Mouse (Mus musculus): ENCODE results near the gene Zkscan6.
A peak's percentile ranks its signal among the peaks of the same experiment; 100 is the strongest.

Gene Zkscan6

DNA sequence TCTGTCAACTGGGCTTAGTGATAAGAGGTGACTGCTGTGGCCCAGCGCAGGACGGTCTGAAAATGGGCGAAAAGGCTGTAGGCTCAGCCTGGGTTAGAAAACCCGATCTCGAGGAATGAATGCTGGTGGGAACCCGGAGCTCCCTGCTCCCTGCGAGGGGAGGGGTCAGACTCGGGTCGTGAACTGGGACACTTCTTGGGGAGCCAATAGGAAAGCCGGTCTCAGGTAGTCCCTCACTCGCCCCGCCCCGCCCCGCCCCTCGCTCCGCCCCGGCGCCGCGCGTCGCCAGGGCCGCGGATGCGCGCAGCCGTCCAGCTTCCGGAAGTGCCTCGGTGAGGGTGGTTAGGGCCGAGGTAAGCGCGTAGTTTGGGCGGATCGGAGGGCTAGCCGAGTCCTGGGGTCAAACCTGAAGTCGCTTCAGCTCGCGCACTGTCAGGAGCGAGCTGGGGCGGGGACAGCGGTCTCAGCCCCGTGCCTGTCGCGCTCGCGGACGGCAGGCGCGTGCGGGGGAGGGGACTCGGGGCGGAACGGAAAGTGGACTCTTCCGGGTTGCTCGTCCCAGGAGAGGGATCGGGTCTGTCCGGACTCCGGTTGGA is at the start of gene Zkscan6:
Zkscan6 (plus strand) TSS at position 267 of the 596 bp plus-strand sequence.
- peak; percentile 92 for DNase-seq (ENCODE audit: low spot score)

DNA sequence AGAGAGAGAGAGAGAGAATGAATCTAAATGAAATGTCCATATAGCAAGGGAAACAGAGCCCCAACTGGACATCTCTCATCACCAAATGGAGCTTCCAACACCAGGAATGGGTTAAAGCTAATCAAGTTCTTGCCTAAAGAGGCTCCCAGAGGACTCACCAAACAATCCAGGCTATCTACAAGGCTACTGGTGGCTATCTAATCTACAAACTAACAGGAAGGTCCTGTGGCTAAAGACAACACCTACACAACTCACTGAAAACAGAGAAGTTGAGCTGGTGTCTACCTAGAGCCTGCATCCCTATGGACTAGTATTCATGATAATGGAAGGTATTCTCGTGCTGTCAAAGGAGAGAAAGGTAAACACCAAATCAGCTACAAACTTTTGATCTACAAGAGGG is 47.6 kb upstream of the Zkscan6 start:
- no peak for DNase-seq (ENCODE audit: low spot score)

DNA sequence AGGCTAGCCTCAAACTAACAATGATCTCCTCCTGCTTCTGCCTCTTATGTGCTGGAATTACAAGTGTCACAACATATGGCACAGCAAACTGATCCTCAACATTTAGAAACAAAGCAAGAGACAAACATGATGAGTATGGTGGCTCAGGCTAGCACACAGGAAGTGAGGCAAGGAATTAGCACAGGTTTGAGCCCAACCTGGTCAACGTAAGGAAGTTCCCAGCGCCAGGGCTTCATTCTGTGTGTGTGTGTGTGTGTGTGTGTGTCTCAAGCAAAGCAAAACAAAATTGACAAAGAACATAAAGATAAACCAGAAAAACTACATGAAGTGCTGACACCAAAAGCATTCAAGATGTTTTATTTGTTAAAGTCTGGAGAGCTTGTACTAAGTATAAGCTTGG is 46.1 kb upstream of the Zkscan6 start:
- DNase-seq (ENCODE audit: low spot score) = no peak

DNA sequence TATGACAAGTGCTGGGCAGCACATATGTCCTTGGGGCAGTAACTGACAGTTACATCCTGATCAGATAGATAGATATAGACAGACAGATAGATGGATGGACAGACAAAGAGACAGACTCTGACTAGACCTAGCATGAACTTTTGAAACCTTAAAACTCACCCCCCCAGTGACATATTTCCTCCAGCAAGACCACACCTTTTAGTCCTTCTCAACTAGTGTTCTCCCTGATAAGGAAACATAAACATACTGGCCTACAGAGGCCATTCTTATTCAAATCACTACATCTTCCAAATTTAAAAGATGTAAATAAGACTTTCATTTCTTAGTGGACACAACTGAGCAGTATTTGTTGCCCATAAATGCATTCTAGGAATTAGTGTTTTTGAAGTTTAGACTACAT is 38.5 kb upstream of the Zkscan6 start:
- no peak for DNase-seq (ENCODE audit: low spot score)

DNA sequence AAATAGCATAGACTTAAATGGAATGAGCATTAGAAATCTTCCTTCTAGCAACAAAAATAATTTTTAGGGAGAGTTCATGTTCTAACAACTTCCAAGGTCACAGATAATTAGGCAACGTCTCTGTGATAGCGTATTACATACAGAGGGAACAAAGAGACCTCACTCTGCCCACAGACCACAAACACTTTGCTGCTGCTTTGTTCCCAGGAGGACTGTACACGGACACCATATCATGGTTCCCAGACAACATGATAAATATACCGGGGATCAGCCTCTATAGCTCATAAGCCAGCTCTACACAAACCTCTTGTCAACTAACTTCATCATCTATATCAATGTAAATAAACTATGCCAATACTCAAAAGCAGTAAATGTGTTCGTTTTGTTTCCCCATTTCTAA is 37.0 kb upstream of the Zkscan6 start:
- DNase-seq (ENCODE audit: low spot score) = no peak

DNA sequence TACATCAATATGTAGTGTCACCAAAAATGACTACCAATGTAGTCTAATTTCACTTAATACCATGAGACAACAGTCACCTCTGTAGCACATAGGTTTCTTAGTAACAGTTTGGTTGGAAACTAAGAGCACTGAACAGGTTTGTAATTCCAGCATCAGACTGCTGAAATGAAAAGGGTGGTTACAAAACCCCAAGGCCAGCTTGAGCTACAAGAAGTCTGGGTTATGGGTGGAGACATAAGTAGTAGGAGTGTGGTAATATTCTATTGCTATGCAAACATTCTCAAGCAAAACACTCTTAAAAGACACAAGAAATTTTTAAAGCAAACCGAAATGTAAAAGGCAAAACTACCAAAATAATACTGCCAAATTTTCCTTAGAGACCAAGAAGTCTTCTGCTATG is 35.4 kb upstream of the Zkscan6 start:
- no peak for DNase-seq (ENCODE audit: low spot score)

DNA sequence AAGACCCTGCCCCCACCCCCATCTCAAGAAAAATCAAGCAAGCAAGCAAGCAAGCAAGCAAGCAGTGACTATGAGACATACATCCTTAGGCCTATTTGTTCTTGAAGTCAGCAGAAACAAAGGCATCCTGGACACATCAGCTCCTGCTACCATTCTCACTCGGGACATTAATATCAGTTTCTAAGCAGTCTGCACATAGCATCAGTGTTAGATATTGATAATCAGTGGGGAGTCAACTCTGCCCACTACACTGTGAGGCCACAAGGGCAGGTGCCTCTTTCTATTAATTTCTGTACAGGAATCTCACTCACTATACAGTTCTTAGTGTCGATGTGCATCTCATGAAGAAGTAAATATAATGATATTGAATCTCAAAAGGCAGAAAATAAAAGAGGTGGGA is 33.4 kb upstream of the Zkscan6 start:
- no peak for DNase-seq (ENCODE audit: low spot score)

DNA sequence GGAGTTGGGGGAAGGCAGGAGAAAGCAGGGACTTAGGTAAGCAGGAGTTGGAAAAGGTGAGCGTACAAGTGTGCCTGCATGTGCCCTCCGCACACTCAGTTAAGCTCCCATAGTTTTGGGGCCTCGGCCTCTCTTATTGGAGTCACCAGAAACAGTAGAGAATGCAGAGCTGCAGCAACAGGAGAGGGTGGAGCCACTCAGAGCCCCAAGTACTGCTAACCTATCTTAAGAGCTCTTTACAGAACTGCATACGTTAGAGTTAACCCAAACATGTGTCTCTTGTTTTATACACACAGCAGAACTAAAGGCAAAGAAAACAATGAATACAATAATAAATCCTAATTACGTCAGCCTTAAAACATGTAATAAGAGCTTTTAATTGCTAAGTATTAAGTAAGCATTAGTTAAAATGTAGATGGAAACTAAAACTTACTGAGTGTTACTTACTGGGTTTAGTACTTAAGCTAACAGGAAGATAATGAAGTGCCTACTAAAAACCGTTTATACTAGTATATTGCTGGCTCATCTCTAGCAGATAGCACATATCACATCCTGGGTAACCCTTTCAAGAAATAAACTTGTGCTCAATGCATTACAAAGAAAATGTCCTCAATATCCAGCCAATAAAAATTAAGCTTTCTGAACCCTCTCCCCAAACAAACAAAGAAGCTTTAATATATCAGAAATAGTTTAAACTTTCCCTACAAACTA is 32.9 kb upstream of the Zkscan6 start:
- DNase-seq (ENCODE audit: low spot score) = no peak

DNA sequence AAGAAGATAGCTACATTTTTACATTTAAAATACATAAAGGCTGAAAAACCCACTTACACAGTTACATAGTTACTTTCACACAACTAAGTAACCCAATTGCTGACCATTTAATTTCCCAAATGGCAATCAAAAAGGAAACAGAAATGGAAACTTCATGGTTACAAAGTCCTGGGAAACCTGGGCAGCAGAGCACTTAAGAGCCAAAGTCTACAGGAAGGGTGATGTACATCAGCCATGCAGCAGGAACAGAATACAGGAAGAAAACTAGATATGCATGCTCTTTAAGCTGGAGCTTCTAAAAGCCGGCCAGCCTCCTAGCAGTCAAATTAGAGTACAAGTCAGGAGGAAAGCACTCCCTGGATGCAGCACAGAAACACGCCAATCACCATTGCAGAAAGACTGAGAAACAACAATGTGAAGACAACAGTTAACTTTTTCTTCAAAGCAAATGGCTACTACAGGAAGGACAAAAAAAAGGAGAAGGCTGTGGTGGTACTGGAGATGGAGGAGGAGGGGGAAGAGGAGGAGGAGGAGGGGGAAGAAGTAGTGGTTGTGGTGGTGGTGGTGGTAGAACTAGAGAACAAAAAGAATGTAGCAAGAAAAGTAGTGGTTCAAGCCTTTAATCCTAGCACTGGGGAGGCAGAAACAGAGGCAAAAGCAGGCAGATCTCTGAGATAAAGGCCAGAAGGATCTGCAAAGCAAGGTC is 29.9 kb upstream of the Zkscan6 start:
- DNase-seq (ENCODE audit: low spot score) = no peak

DNA sequence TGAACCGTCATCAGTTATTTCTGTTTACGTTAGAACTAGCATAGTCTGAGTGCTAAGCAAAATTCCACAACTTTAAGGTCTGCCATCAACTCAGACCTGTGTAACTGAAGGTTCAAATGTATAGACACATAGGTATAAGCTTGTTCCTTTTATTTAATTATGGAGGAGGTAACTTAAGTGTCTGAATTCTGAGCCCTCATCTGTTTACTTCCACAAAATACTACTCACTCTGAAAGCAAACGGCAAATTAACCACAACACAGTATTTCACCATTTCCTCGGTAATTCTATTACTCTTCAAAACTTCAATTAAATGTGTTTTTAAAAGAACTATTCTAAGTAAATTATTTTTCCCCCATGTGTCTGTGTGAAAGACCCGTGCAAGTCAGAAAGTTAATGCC is 29.2 kb upstream of the Zkscan6 start:
- no peak for DNase-seq (ENCODE audit: low spot score)

DNA sequence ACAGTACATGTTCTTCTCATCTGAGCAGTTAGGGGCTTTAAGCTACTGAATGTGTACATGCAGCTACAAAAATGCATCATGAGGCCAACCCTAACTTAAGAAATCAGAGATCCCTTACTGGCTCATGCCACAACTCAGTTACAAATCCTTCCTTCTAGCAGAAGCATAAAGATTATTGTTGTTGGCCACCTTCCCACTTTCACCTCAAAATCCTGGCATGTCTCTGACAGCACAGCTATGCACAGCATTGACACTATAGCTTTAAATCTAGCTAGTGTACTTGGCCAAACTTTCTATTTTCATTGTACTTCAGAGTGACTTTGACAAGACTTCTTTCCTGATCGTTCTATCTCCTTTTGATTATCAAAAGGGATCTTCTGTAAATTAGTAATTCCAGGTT is 27.9 kb upstream of the Zkscan6 start:
- peak; percentile 44 for DNase-seq (ENCODE audit: low spot score)

DNA sequence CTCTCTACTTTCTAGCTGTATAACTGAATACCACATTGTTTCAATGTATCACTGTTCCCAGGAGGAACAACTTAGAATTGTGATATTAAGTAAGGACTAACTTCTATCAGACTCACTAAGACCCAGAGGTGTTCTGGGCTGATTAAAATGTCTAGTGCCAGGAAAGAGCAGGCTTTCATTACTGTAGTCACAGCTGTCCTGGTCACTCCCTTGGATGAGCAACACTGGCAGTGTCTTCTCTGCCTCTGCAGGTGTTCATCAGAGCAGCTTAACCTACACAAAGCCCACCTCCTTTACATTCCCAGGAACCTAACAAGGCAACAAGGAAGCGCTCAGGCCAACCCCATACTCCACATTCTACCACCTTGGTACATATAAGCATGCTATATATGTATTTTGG is 27.4 kb upstream of the Zkscan6 start:
- DNase-seq (ENCODE audit: low spot score) = no peak

DNA sequence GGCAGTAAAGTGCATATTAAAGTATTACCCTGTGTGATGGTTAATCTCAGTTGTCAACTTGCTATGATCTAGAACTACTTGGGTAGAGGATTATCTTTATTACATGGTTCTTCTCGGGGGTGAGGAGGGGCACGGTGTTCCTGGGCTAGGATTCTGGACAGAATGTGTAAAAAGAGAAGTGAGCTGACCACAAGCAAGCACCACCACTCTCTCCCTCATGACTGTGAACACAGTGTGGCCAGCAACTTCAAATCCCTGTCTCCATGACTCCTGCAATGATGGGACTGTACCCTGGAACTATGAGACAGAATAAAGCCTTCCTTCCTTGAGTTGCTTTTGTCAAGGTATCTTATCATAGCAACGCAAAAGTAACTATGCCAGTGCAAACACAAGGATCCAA is 25.4 kb upstream of the Zkscan6 start:
- DNase-seq (ENCODE audit: low spot score) = no peak

DNA sequence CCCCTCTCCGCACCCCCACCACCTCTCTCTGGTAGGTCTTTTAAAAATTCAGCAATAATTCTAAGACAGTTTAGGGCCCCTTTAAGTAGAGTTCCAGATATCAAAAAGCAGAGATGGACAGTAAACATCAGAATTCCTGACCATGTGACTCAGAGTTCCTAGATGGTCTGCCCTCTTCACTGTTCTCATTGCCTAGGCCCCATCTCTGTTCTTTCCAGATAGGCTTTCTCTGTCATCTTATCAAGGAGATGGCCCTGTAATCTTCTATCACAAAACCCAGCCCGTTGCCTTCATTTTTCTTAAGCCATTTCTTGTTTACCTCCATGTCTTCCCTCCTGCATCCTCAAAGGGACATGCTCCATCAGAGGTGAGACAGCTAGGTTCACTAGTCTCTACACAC is 20.8 kb upstream of the Zkscan6 start:
- no peak for DNase-seq (ENCODE audit: low spot score)

DNA sequence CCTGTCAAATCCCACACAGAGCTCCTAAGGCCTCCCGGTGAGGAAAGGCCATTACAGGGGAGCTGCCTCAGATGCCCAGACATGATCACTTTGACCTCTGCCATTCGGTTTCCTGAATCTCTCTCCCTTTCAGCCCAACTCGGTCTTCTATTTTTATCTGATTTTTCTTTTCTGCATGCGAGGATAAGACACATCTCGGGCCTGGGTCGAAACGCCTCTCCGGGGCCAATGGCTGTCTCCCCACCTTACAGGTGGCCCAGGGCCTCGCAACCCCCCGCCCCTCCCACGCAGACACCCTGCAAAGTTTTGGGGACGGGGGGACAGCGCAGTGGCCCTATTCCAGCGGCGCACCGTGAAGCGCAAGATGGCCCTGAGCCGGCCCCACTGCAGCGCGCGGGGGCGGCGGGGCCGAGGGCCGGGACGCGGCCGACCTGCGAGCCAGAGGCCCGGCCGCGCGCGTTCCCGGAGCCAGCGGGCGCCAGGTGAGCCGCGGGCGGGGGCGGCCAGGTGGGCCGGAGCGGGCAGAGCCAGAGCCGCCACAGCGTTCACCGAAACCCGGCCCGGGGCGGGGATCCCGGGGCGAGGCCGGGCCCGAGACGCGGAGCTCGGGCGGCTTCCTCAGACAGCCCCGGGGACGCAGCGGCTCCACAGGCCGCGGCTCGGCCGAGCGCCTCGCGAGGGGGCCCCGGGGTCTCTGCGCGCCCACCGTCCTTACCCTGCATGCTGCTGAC is 19.4 kb upstream of the Zkscan6 start:
- DNase-seq (ENCODE audit: low spot score) = peak; percentile 31

DNA sequence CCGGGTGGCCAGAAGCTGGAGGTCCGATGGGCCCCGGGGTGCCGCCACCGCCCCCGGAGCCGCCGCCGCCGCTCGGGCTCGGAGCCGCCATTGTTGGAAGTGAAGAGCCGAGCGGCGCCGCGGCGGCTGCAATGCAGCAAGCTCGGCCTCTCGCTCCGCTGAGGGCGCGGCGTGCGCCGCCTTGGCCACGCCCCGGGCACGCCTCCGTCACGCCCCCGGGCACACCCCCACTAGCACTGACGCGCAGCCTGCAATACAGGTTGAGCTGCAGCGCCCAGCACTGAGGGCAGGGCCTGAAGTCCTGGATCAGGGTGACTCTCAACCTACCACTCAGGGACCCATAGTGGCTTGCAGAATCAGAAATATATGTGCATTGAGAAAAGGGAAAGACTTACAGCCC is 18.8 kb upstream of the Zkscan6 start, which contains the start of gene Map2k4:
Map2k4 (minus strand) TSS at position 144 of the 400 bp plus-strand sequence.
- DNase-seq (ENCODE audit: low spot score) = peak; percentile 90

DNA sequence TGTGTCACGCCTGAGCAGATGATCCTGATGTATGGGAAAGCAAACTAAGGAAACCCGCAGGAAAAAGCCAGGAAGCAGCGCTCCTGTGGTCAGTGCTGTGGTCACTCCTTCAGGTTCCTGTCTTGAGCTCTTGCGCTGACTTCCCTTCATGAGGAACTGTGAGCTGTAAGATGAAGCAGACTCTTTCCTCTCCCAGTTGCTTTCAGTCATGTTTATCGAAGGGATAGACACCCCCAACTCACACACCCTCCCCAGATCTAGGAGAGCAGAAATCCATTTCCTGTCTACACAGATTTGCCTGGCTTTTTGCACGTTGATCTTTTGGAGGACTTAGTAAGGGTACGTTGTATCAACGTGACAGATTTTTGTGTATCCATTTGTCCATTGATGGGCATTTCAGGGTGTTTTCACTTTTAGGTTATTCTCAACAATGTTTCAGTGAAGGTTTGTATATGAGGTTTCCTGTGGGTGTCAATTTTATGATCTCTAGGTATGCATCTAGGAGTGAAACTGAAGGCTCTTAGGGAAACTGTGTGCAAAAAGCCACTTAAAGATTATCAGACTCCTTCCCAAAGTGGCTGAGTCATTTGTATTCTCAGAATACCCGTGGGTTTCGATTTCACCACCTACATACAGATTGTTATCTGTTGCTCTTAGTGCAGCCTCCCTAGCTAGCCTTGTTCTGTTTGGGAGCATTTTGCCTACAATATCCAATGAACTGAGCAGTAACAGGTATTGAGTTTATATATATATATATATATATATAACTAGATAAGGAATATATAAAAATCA is 12.4 kb upstream of the Zkscan6 start:
- no peak for DNase-seq (ENCODE audit: low spot score)

DNA sequence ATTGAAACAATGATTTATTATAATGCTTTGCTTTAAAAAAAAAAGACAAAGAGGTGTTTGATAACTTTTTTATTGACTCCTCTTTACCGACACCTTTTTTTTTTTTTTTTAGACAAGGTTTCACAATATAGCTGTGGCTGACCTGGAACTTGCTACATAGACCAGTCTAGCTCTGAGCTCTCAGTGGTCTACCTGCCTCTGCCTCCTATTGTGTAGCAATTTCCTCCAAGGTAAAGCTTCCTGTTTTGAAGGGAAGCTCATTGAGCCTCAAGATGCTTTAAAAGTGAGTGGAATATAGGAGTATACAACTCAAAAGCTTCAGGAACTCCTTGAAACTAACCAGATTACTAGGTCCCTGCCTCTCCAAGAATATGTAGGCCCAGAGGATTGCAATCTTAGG is 11.1 kb upstream of the Zkscan6 start:
- DNase-seq (ENCODE audit: low spot score) = no peak

DNA sequence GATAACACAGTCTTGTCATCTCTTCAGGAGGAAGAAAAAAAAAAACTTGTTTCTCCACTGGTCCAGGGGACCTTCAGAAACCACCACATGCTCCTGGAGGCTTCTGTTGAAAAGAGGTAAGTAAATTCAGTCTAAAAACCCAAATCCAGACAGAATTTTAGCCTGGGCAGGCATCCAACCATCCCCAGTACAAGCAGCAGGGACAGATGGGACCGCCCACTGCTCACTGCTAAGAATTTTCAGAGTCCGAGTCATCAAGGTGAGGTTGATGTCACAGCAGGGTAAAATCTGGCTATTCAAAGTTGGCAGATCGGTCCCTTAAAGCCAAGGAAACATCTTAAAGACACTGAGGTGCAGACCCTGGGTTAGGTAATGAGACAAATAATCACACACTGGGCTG is 5.1 kb upstream of the Zkscan6 start:
- DNase-seq (ENCODE audit: low spot score) = no peak

DNA sequence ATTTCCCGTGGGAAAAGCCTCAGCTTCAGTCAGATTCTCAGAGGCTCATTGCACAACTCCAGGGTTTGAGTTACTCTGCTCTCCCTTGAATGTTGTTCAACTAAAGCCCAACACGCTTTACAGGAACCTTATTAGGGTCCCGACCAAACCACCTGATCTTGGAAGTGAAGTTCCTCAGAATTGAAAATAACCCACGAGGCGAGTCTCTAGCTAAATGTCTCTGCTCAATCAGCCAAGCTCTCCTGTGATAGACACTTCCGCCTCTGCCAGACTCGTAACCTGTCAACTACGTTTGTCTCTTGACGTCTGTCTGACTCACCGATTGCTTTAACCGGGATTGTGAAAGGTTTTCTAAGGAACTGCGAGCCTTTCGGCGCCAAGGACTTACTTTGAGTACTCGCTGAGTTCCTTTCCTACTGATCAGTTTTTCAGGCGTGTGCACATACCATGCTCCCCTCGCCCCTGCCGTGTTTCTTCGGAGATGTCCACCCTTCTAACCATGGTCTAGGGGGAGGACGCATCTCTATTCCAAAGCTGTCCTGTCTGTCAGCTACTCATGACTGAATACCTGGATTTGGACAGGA is 562 bp upstream of the Zkscan6 start:
- peak; percentile 72 for DNase-seq (ENCODE audit: low spot score)

DNA sequence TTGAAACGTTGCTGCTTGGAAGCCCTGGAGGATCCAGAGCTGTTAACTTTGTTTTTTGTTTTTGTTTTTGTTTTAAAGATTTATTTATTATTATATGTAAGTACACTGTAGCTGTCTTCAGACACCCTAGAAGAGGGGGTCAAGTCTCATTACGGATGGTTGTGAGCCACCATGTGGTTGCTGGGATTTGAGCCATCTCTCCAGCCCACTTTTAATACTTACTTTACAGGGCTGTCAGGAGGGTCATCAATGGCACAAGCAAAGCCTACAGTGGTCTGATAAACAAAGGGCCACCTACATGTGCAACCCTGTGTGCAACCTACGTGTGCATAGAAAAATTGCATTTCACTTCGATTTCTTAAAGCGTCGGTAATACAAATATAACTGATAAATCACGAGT is 626 bp downstream of the Zkscan6 start:
- DNase-seq (ENCODE audit: low spot score) = no peak

DNA sequence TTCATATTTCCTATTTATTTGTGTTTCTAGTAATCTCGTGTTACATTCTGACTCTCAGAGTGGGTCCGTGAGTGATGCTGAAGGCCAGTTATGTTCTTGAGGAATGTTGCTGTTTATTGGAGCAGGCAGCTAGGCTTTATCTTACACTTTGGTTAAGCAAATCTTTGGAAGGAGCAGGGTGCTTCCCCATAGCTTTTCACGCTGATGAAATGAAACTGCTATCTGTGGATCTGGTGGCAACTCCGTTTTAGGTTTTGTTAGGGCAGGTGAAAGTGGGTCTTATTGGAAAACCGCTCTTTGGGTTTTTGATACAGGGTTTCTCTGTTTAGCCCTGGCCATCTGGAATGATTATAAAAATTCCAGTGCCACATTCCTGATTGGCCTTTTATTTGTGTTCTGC is 5.1 kb downstream of the Zkscan6 start:
- no peak for DNase-seq (ENCODE audit: low spot score)
